Mouse (Mus musculus) brain, embryonic 14.5 days (tissue): ENCODE data around the gene Srsf4.

Source experiments
- CTCF ChIP-seq: fragments of 200-500 bp; IDR thresholded peaks from 2 replicates; pipeline ENCODE4 v1.5.1; 2012; ENCODE audit warnings: inconsistent platforms, mild to moderate bottlenecking, moderate library complexity, borderline replicate concordance; ENCODE audit not compliant: insufficient read depth, insufficient read length; ENCODE audit errors: extremely low read depth
- POLR2A ChIP-seq: fragments of 200-500 bp; IDR thresholded peaks from 2 replicates; pipeline ENCODE4 v1.6.1; 2012; ENCODE audit warnings: mild to moderate bottlenecking, inconsistent platforms, borderline replicate concordance; ENCODE audit not compliant: poor library complexity, insufficient read depth, insufficient read length, severe bottlenecking; ENCODE audit errors: extremely low read depth

DNA sequence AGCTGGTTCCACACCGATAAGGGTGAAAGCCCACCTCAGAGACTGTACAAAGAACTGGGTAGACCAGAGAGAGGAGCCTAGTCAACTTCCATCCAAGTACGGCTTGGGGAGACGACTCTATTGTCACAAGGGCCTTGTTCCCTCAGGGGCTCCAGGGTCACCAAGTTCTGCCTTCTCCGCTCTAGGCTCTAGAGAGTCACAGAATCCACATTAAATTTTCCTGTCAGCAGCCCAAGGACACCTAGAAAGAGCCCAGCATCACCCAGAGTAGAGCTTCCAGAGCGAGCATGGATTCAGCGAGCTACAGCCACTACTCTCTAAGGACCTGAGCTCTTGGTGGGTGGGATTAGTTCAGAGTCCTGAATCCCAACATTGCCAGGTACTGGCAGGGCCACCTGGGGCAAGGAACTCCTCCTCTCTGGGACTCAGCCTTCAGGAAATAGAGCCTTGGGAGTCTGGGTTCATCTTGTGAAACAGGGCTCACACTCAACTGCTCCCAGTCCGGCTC is 44.7 kb downstream of the Srsf4 start:
- TF ChIP-seq POLR2A = no peak
- no peak for TF ChIP-seq CTCF
